Mouse (Mus musculus): ENCODE results near the gene Nf2.
A peak's percentile ranks its signal among the peaks of the same experiment; 100 is the strongest.
"Not testable (repeated sequence)": the region's sequence is repeated elsewhere in the genome, so short reads cannot be mapped to it uniquely, and the experiment has no call there.

The Nf2 gene

GRCm38 (mm10) chr11:4836755-4837154 is 12.6 kb downstream of the Nf2 start:
- peak; percentile 44 for DNase-seq

GRCm38 (mm10) chr11:4835436-4835835 is 13.9 kb downstream of the Nf2 start:
- DNase-seq, result no peak

- DNase-seq, result no peak
Measured at GRCm38 (mm10) chr11:4833295-4833939, 15.9 kb downstream of the Nf2 start.

- no peak for DNase-seq
Measured at GRCm38 (mm10) chr11:4831066-4831465, 18.3 kb downstream of the Nf2 start.

- no peak for DNase-seq
Measured at GRCm38 (mm10) chr11:4827916-4828315, 21.4 kb downstream of the Nf2 start.

GRCm38 (mm10) chr11:4827340-4827739 is 22.0 kb downstream of the Nf2 start:
- DNase-seq, result no peak

- DNase-seq, result no peak
Measured at GRCm38 (mm10) chr11:4826152-4826778, 23.1 kb downstream of the Nf2 start.

- peak; percentile 25 for DNase-seq
Measured at GRCm38 (mm10) chr11:4823655-4824312, 25.6 kb downstream of the Nf2 start.

- not testable (repeated sequence) for DNase-seq
Measured at GRCm38 (mm10) chr11:4822446-4822842, 26.9 kb downstream of the Nf2 start.

GRCm38 (mm10) chr11:4821492-4822445 is 27.6 kb downstream of the Nf2 start:
- DNase-seq, result no peak

GRCm38 (mm10) chr11:4814507-4815450 is 34.6 kb downstream of the Nf2 start:
- DNase-seq, result no peak

GRCm38 (mm10) chr11:4808311-4808710 is 41.0 kb downstream of the Nf2 start:
- DNase-seq, result no peak

- no peak for DNase-seq
Measured at GRCm38 (mm10) chr11:4806031-4806715, 43.2 kb downstream of the Nf2 start.

GRCm38 (mm10) chr11:4804921-4805562 is 44.3 kb downstream of the Nf2 start:
- DNase-seq, result no peak

- DNase-seq, result peak; percentile 31
Measured at GRCm38 (mm10) chr11:4803951-4804350, 45.4 kb downstream of the Nf2 start.

- DNase-seq, result no peak
Measured at GRCm38 (mm10) chr11:4803426-4803825, 45.9 kb downstream of the Nf2 start.

- DNase-seq, result no peak
Measured at GRCm38 (mm10) chr11:4803008-4803407, 46.3 kb downstream of the Nf2 start.

- not testable (repeated sequence) for DNase-seq
Measured at GRCm38 (mm10) chr11:4802401-4802800, 46.9 kb downstream of the Nf2 start.

- no peak for DNase-seq
Measured at GRCm38 (mm10) chr11:4800654-4801053, 48.7 kb downstream of the Nf2 start.

GRCm38 (mm10) chr11:4793006-4793405 is 56.3 kb downstream of the Nf2 start:
- DNase-seq, result no peak

GRCm38 (mm10) chr11:4791549-4791948 is 57.8 kb downstream of the Nf2 start:
- no peak for DNase-seq

Measured in thymus, postnatal 25 days (tissue).